Mouse (Mus musculus): Measurements from ENCODE around the gene Lancl3. TPM values are rescaled to one million over a fixed set of nuclear protein-coding genes. Genes with fewer than 3 reads are reported as not detected.
A peak's percentile ranks its signal among the peaks of the same experiment; 100 is the strongest.
"Not testable (repeated sequence)": the region's sequence is repeated elsewhere in the genome, so short reads cannot be mapped to it uniquely, and the experiment has no call there.

Lancl3 gene
- polyA plus RNA-seq, 1 experiment from 2014 or later = 1.9 TPM

- H3K4me1 ChIP-seq = no peaks in the 10 kb centered on the region
- peak within 1 kb of the TSS; percentile 44; the same call in 1 of the 2 replicates for H3K27ac ChIP-seq
- peak within 1 kb of the TSS; percentile 51 for H3K4me2 ChIP-seq (replicated peaks)
- 14% methylated on average over 47 of the region's 94 CpGs for WGBS
- H3K27me3 ChIP-seq = no peaks in the 10 kb centered on the region
- peak within 1 kb of the TSS; percentile 58 for H3K4me3 ChIP-seq
- no peaks in the 10 kb centered on the region for H3K36me3 ChIP-seq
- H3K9me3 ChIP-seq (replicated peaks) = no peaks in the 10 kb centered on the region
- ATAC-seq (ENCODE audit: low FRiP score) = peak; percentile 92
- peak within 1 kb of the TSS; percentile 57 for H3K9ac ChIP-seq
These were observed 73.0 kb downstream of the Lancl3 start, which contains the start of gene Xk for GRCm38 (mm10) chrX:9272460-9273361. Gene Xk (plus strand): TSS chrX:9272756.

DNA sequence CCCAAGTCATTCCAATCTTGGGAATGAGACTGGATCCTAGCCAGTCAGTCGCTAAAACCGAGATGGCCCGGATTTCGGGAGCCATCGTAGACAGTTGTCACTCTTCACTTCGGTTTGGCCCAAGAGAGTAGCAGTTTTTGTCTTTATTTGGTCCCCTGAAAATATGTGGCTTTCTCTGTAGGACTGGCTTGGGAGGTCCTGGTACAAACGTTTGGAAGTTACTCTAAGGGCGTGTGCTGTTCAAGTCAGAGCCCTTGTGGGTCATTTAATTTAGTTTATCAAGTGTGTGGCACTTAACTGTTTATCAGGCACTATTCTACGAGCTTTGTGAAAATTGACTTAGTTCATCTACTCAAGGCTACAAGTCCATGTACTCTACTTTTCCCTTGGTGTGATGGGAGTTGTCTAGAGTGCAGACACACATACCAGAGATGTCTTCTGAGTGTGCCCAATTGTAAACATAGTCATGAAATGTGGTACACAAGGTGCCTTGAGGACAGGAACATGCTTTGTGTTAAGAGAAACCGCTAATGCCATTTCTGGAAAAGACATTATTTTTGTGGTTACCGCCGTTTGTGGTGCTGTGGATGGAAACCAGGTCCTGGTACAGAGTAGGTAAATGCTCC is 73.8 kb downstream of the Lancl3 start:
- ATAC-seq (ENCODE audit: low FRiP score) = no peak
- Histone ChIP-seq H3K4me2 (replicated peaks) (peak overlapping the region; percentile 51), H3K9ac (no peak overlapping the region; the same call in 1 of the 2 replicates), H3K27ac (no peak overlapping the region), H3K9me3 (replicated peaks) (no peaks in the 10 kb centered on the region), H3K36me3 (no peaks in the 10 kb centered on the region), H3K27me3 (no peaks in the 10 kb centered on the region), H3K4me3 (peak overlapping the region; percentile 58), H3K4me1 (no peaks in the 10 kb centered on the region)
- 64% methylated on average over 12 of the region's 12 CpGs for WGBS

DNA sequence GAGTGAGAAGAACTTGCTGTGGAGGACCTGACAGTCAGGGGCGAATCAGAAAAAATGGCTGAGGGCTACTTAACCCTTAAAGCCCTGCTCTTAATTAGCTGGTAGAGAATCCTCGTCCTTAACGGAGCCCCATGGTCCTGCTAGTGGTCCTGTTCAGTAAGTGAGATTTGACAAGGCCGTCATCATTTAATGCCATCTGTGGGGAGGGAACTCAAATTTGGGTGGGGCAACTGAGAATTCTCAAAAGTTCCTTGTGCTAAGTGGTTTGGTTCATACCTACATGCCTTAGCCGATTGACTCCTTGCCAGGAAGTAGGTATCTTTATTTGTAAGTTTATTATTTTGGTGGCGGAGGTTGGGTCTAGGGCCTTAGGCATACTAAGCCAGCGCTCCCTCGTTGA is 74.6 kb downstream of the Lancl3 start:
- WGBS = 81% methylated on average over 8 of the region's 8 CpGs
- H3K27ac ChIP-seq = no peak overlapping the region
- no peak overlapping the region for H3K4me3 ChIP-seq
- no peak overlapping the region for H3K4me2 ChIP-seq (replicated peaks)
- H3K27me3 ChIP-seq = no peaks in the 10 kb centered on the region
- no peaks in the 10 kb centered on the region for H3K9me3 ChIP-seq (replicated peaks)
- no peaks in the 10 kb centered on the region for H3K4me1 ChIP-seq
- no peak overlapping the region for H3K9ac ChIP-seq
- no peak for ATAC-seq (ENCODE audit: low FRiP score)
- H3K36me3 ChIP-seq = no peaks in the 10 kb centered on the region

GRCm38 (mm10) chrX:9283464-9283863 is 83.8 kb downstream of the Lancl3 start, which contains the start of gene H2al1m:
Gene H2al1m (plus strand): TSS chrX:9283764.
- not testable (repeated sequence) for H3K9me3 ChIP-seq (replicated peaks); ATAC-seq (ENCODE audit: low FRiP score); H3K4me3 ChIP-seq; H3K9ac ChIP-seq; H3K4me1 ChIP-seq; H3K27me3 ChIP-seq; H3K27ac ChIP-seq; H3K4me2 ChIP-seq (replicated peaks); H3K36me3 ChIP-seq
- WGBS = no CpG with 5 or more reads among the region's 1 CpGs

DNA sequence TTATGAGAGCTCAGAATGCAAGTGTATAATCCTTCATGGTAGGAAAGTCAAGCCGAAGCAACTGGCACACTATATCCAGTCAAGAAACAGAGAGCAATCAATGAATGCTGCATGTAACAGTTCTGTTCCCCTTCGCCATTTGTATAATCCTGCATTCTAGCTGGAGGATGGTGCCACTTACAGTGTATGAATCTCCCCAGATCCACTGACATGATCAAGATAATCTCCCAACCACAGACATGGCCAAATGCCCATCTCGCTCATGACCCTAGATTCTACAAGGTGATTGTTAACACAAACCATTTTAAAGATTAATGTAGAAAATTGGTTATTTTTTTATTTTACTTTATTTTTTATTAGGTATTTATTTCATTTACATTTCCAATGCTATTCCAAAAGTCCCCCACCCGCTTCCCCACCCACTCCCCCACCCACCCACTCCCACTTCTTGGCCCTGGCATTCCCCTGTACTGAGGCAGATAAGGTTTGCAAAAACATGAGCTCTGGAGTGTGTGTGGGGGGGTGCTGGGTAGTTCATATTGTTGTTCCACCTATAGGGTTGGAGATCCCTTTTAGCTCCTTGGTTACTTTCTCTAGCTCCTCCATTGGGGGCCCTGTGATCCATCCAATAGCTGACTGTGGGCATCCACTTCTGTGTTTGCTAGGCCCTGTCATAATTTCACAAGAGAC is 93.6 kb downstream of the Lancl3 start:
- not testable (repeated sequence) for H3K36me3 ChIP-seq; H3K27me3 ChIP-seq; H3K9me3 ChIP-seq (replicated peaks); H3K4me2 ChIP-seq (replicated peaks); H3K27ac ChIP-seq; H3K9ac ChIP-seq; ATAC-seq (ENCODE audit: low FRiP score); H3K4me3 ChIP-seq; H3K4me1 ChIP-seq
- WGBS = 80% methylated on average over 4 of the region's 4 CpGs

DNA sequence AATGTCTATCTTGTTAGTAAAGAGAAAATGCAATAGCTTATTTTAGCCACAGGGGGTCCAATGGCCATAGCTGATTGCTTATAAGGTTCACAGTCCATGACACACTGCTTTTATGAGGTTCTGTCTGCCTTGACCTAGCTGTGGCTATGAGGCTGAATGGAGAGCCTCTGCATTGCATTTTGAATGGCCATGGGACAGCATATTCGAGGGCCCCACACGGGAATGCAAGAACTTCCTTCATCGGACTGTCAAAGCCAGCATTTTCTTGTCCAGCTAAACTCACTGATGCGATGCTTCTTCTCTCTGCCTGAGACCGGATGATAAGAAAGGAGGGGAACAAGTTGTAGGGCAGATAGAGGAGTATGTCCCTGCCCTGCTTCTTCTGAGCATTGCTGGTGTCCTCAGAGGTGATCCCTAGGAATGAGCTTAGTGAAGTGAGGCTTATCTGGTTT is 98.7 kb downstream of the Lancl3 start:
- no peak overlapping the region for H3K4me3 ChIP-seq
- no peak overlapping the region for H3K4me2 ChIP-seq (replicated peaks)
- H3K9me3 ChIP-seq (replicated peaks) = no peaks in the 10 kb centered on the region
- WGBS = 85% methylated on average over 5 of the region's 5 CpGs
- no peak overlapping the region for H3K27ac ChIP-seq
- H3K9ac ChIP-seq = no peak overlapping the region
- H3K27me3 ChIP-seq = no peaks in the 10 kb centered on the region
- ATAC-seq (ENCODE audit: low FRiP score) = no peak
- H3K36me3 ChIP-seq = no peaks in the 10 kb centered on the region
- H3K4me1 ChIP-seq = no peaks in the 10 kb centered on the region

DNA sequence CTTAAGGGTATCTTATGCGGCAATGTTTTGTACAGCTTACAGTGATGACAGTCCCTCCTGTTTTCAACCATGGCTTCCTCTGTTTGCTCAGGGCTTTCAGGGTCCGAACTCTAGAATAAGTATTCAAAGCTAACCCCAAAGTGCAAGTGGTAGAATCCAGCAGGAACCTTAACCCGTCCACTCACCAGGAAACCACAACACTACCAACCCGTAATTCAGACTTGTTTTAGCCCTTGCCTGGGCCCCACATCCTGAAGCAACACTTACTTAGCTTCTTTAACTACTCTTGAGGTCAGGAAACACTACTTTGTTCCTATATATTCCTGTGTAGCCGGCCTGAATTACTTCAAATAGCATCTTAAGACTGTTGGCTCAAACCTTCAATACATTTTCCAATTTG is 103.1 kb downstream of the Lancl3 start:
- H3K27me3 ChIP-seq = no peaks in the 10 kb centered on the region
- no peak overlapping the region for H3K27ac ChIP-seq
- no peak for ATAC-seq (ENCODE audit: low FRiP score)
- no peaks in the 10 kb centered on the region for H3K36me3 ChIP-seq
- no peak overlapping the region for H3K9ac ChIP-seq
- H3K4me3 ChIP-seq = no peak overlapping the region
- no peaks in the 10 kb centered on the region for H3K4me1 ChIP-seq
- no peaks in the 10 kb centered on the region for H3K9me3 ChIP-seq (replicated peaks)
- WGBS = 79% methylated on average over 5 of the region's 5 CpGs
- no peak overlapping the region for H3K4me2 ChIP-seq (replicated peaks)

GRCm38 (mm10) chrX:9303455-9303854 is 103.8 kb downstream of the Lancl3 start:
- no peak for ATAC-seq (ENCODE audit: low FRiP score)
- Histone ChIP-seq H3K36me3 (no peaks in the 10 kb centered on the region), H3K4me3 (no peak overlapping the region), H3K9ac (no peak overlapping the region), H3K9me3 (replicated peaks) (no peaks in the 10 kb centered on the region), H3K27me3 (no peaks in the 10 kb centered on the region), H3K27ac (no peak overlapping the region), H3K4me1 (no peaks in the 10 kb centered on the region), H3K4me2 (replicated peaks) (no peak overlapping the region)
- WGBS = 77% methylated on average over 1 of the region's 1 CpGs

DNA sequence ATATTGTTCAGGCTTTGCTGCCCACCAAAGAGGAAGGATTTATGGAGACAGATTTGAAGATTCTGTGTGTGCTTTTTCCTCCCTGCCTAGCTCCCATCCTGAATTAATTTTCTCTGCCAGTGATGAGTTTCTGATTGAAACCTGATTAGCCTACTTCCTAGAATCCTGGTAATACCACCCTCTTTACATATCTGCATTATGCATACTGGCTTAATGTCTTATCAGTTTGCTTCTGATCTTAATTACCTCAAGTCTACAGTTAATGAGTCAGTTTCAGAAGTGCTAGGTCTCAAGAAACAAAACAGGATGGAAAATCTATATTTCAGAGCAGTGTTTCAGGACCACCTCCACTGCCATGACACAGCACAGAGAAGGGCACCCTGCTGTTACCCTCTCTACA is 116.8 kb downstream of the Lancl3 start:
- H3K27me3 ChIP-seq; H3K4me2 ChIP-seq (replicated peaks); H3K27ac ChIP-seq; H3K9ac ChIP-seq; H3K4me3 ChIP-seq; ATAC-seq (ENCODE audit: low FRiP score); H3K4me1 ChIP-seq; H3K9me3 ChIP-seq (replicated peaks); H3K36me3 ChIP-seq: not testable (repeated sequence)

Other genes with a start within 250 kb of the Lancl3 start
- not detected in 2 replicates for gene Fthl17b, start 236.9 kb upstream of the Lancl3 start, polyA plus RNA-seq (2016; fragmentation: Nextera tagmentation; extraction: Ambion mirVana)
- not detected in 2 replicates for gene Fthl17c, start 223.3 kb upstream of the Lancl3 start, polyA plus RNA-seq (2016; fragmentation: Nextera tagmentation; extraction: Ambion mirVana)
- not detected in 2 replicates for gene Fthl17d, start 213.1 kb upstream of the Lancl3 start, polyA plus RNA-seq (2016; fragmentation: Nextera tagmentation; extraction: Ambion mirVana)
- gene Fthl17e, start 166.4 kb upstream of the Lancl3 start, polyA plus RNA-seq (2016; fragmentation: Nextera tagmentation; extraction: Ambion mirVana) = not detected in 2 replicates
- gene Fthl17f, start 136.9 kb upstream of the Lancl3 start, polyA plus RNA-seq (2016; fragmentation: Nextera tagmentation; extraction: Ambion mirVana) = not detected in 2 replicates
- not detected in 2 replicates for gene 4930402K13Rik, start 95.3 kb upstream of the Lancl3 start, polyA plus RNA-seq (2016; fragmentation: Nextera tagmentation; extraction: Ambion mirVana)
- gene Gm14862, start 57.0 kb downstream of the Lancl3 start, polyA plus RNA-seq (2016; fragmentation: Nextera tagmentation; extraction: Ambion mirVana) = 0.35 TPM in 1 of 2 replicates, not detected in the other
- 3.9 and 4.4 TPM in 2 replicates for gene Xk, start 72.9 kb downstream of the Lancl3 start, polyA plus RNA-seq (2016; fragmentation: Nextera tagmentation; extraction: Ambion mirVana)
- gene H2al1m, start 83.9 kb downstream of the Lancl3 start, polyA plus RNA-seq (2016; fragmentation: Nextera tagmentation; extraction: Ambion mirVana) = not detected in 2 replicates
- gene H2al1k, start 150.7 kb downstream of the Lancl3 start, polyA plus RNA-seq (2016; fragmentation: Nextera tagmentation; extraction: Ambion mirVana) = not detected in 2 replicates

Data from hindbrain, embryonic 12.5 days (tissue).